Comparison of ENCODE assay signal across 9 mouse cellular contexts in genomic region chr14:101517341-101517740, GRCm38 (mm10).
DNase-seq lines count a peak whose midpoint lies in the region; ATAC-seq and TF ChIP-seq lines count a peak whose summit lies in the region.
"Had no signal": no experiment of that assay in that cellular context is flagged by ENCODE, and none has a peak within 500 bp of the region (broad histone marks: within the 10 kb centered on the region; RNA-seq: fewer than 3 reads in every experiment).

No protein-coding gene starts in this region.

- peak; percentile 81 for TF ChIP-seq CTCF in intestine, postnatal 0 days (IDR thresholded peaks at IDR 0.05; ENCODE audit: low read depth)
- TF ChIP-seq CTCF in G1E (IDR thresholded peaks at IDR 0.05; ENCODE audit: low read depth, low read length): 0 out of 2 replicates have a peak, but pooled peaks have one; percentile 5
- peak; percentile 80 for TF ChIP-seq CTCF in lung, postnatal 0 days (IDR thresholded peaks at IDR 0.05)

- no peak for TF ChIP-seq EP300 in lung, postnatal 0 days (IDR thresholded peaks at IDR 0.05)

- H3K4me1 ChIP-seq in intestine, postnatal 0 days (replicated peaks; ENCODE audit: control insufficient read depth, insufficient read depth, low read length): no peaks in the 10 kb centered on the region
- no peaks in the 10 kb centered on the region for H3K4me1 ChIP-seq in intestine, embryonic 16.5 days (ENCODE audit: control insufficient read depth, insufficient read depth, low read length)
- H3K4me1 ChIP-seq in G1E (ENCODE audit: insufficient read depth, low read depth, low read length): no peaks in the 10 kb centered on the region
- H3K4me1 ChIP-seq in lung, postnatal 0 days (ENCODE audit: insufficient read depth, low read depth, low read length): no peaks in the 10 kb centered on the region

- H3K27ac ChIP-seq in intestine, postnatal 0 days (ENCODE audit: low read depth, low read length): no peak overlapping the region
- H3K27ac ChIP-seq in intestine, embryonic 16.5 days (ENCODE audit: low read length): no peak overlapping the region
- no peak overlapping the region for H3K27ac ChIP-seq in lung, postnatal 0 days (ENCODE audit: low read length)
- H3K27ac ChIP-seq: embryonic facial prominence, embryonic 13.5 days had no signal

- no peak overlapping the region for H3K9ac ChIP-seq in intestine, postnatal 0 days (ENCODE audit: low read depth, low read length)
- H3K9ac ChIP-seq in intestine, embryonic 16.5 days (ENCODE audit: low read depth, low read length): no peak overlapping the region
- no peak overlapping the region for H3K9ac ChIP-seq in lung, postnatal 0 days (replicated peaks; ENCODE audit: low read depth)
- H3K9ac ChIP-seq: embryonic facial prominence, embryonic 13.5 days had no signal

- no peaks in the 10 kb centered on the region for H3K9me3 ChIP-seq in intestine, postnatal 0 days (ENCODE audit: control insufficient read depth)
- no peaks in the 10 kb centered on the region for H3K9me3 ChIP-seq in intestine, embryonic 16.5 days (ENCODE audit: control insufficient read depth, low read length)
- peaks cover 52% of the 10 kb centered on the region for H3K9me3 ChIP-seq in G1E (replicated peaks)
- H3K9me3 ChIP-seq in lung, postnatal 0 days (ENCODE audit: low read length): no peaks in the 10 kb centered on the region
- H3K9me3 ChIP-seq: embryonic facial prominence, embryonic 13.5 days had no signal

- 20% methylated on average over 5 of the region's 5 CpGs for WGBS in intestine, postnatal 0 days
- 22% methylated on average over 5 of the region's 5 CpGs for WGBS in intestine, embryonic 16.5 days
- WGBS in lung, postnatal 0 days: 20% methylated on average over 5 of the region's 5 CpGs

- H3K4me2 ChIP-seq in intestine, postnatal 0 days (replicated peaks; ENCODE audit: low read depth): no peak overlapping the region
- H3K4me2 ChIP-seq in intestine, embryonic 16.5 days (ENCODE audit: low read depth, low read length): no peak overlapping the region
- no peak overlapping the region for H3K4me2 ChIP-seq in lung, postnatal 0 days (replicated peaks; ENCODE audit: low read depth, low read length)
- H3K4me2 ChIP-seq: embryonic facial prominence, embryonic 13.5 days had no signal

- H3K4me3 ChIP-seq in intestine, postnatal 0 days (ENCODE audit: low read depth, low read length): no peak overlapping the region
- no peak overlapping the region for H3K4me3 ChIP-seq in intestine, embryonic 16.5 days (ENCODE audit: low read length)
- H3K4me3 ChIP-seq in G1E (ENCODE audit: low read depth, low read length): no peak overlapping the region
- H3K4me3 ChIP-seq in lung, postnatal 0 days (ENCODE audit: low read depth, low read length): no peak overlapping the region
- H3K4me3 ChIP-seq: embryonic facial prominence, embryonic 13.5 days had no signal

- no peak for ATAC-seq in intestine, postnatal 0 days
- no peak for ATAC-seq in intestine, embryonic 16.5 days
- ATAC-seq in G1E (ENCODE audit: extremely low read depth, insufficient number of reproducible peaks, low FRiP score, poor library complexity, severe bottlenecking): no peak
- ATAC-seq in common myeloid progenitor, adult 5-6 weeks (replicated peaks; ENCODE audit: low read depth, poor library complexity, severe bottlenecking): peak; percentile 62
- ATAC-seq in lung, postnatal 0 days: no peak

- no peaks in the 10 kb centered on the region for H3K27me3 ChIP-seq in intestine, postnatal 0 days (replicated peaks; ENCODE audit: control insufficient read depth, insufficient read depth, low read length)
- no peaks in the 10 kb centered on the region for H3K27me3 ChIP-seq in intestine, embryonic 16.5 days (replicated peaks; ENCODE audit: control insufficient read depth, insufficient read depth, low read length)
- H3K27me3 ChIP-seq in G1E (ENCODE audit: insufficient read depth, low read length): no peaks in the 10 kb centered on the region
- H3K27me3 ChIP-seq in lung, postnatal 0 days (replicated peaks; ENCODE audit: insufficient read depth, low read length): no peaks in the 10 kb centered on the region
- H3K27me3 ChIP-seq: embryonic facial prominence, embryonic 13.5 days had no signal

- H3K36me3 ChIP-seq in intestine, postnatal 0 days (ENCODE audit: control insufficient read depth, insufficient read depth): no peaks in the 10 kb centered on the region
- H3K36me3 ChIP-seq in intestine, embryonic 16.5 days (ENCODE audit: control insufficient read depth, insufficient read depth, low read length): no peaks in the 10 kb centered on the region
- no peaks in the 10 kb centered on the region for H3K36me3 ChIP-seq in G1E (replicated peaks)
- no peaks in the 10 kb centered on the region for H3K36me3 ChIP-seq in lung, postnatal 0 days (ENCODE audit: insufficient read depth, low read length)
- H3K36me3 ChIP-seq: embryonic facial prominence, embryonic 13.5 days had no signal

- DNase-seq in A20 (ENCODE audit: low read depth, low spot score) (peak; percentile 73), G1E (ENCODE audit: low spot score) (no peak)
- DNase-seq in lung, postnatal 0 days (ENCODE audit: low spot score): peak; percentile 68
- no peak for DNase-seq in testis, postnatal 14 days (ENCODE audit: low spot score)
- DNase-seq in left cerebral cortex, postnatal 10 days (ENCODE audit: extremely low spot score in 1 of 2, low spot score in 2 of 2): no peak

- intact Hi-C loops in left cerebral cortex, postnatal 10 days (cut with DNase I): loop anchor here (5.0 kb wide), 1 partner anchor 90 kb away; the partner anchor contains the start of gene Tbc1d4

Comparison
In these comparisons a context has a peak if more than half of its experiments do, and no peak if none do; other contexts are left out.
1. CTCF ChIP-seq: peak in every context shown above with its lines; median percentile 81 in intestine, postnatal 0 days; 80 in lung, postnatal 0 days; 5 in G1E.
2. DNase-seq: peak in A20 (single experiment) and lung, postnatal 0 days (single experiment); none in G1E (single experiment), testis, postnatal 14 days (single experiment) and left cerebral cortex, postnatal 10 days (0 of 2).